Comparison of ENCODE assay signal across 9 mouse cellular contexts in the genomic region with DNA sequence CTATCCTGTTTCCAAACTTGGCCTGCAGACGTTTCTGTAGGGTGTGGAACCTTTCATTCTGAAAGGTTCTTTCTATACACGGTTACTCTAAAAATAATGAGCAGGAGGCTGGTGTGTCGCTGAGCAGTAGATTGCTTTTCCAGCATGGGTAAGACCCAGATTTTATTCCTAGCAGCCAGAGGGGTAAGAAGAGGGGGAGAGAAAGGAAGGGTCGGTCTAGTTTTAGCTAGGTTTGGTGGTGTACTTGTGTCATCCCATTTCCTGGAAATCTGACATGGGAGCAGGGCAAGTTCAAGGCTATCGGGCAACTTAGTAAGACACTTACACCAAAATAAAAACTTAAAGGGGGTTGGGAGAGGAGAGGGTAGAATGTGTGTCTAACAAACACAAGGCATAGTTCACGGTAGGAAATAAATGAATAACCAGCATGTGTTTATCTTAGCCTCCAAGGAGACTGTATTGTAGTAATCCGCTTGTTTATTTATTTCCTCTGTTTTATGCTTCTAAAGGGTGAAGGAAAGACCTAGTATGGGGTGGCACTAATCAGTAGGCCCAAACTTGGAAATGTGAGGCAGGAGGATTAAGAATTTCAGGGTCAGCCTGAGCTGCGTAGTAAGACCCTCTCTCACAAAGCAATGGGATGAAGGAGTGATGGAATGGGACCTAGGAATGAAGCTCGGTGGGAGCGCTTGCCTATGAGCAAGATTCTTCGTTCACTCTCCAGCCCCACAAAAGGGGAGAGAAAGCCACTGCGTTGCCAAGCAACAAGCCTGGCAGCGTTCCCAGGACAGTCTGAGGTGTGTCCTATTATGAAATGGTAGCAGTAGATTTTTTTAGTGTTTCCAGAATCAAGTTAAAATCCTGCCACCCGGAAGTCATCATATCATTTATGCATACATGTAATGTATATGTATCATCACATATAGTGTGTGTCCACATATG. TPM values are rescaled to one million over a fixed set of nuclear protein-coding genes. Genes with fewer than 3 reads are reported as not detected.
DNase-seq lines count a peak whose midpoint lies in the region; ATAC-seq and TF ChIP-seq lines count a peak whose summit lies in the region.
"Had no signal": no experiment of that assay in that cellular context is flagged by ENCODE, and none has a peak within 500 bp of the region (broad histone marks: within the 10 kb centered on the region; RNA-seq: fewer than 3 reads in every experiment).

No protein-coding gene starts in this region.

- no peaks in the 10 kb centered on the region for H3K27me3 ChIP-seq in limb, embryonic 14.5 days (ENCODE audit: control insufficient read depth, insufficient read depth, low read length)
- 0 out of 2 replicates have a peak, but pooled peaks cover under 1% of the 10 kb centered on the region for H3K27me3 ChIP-seq in limb, embryonic 10.5 days (ENCODE audit: low read depth, poor library complexity, severe bottlenecking)
- H3K27me3 ChIP-seq: heart, embryonic 13.5 days had no signal

- no peaks in the 10 kb centered on the region for H3K36me3 ChIP-seq in limb, embryonic 14.5 days (ENCODE audit: control insufficient read depth, insufficient read depth, low read length)
- no peaks in the 10 kb centered on the region for H3K36me3 ChIP-seq in limb, embryonic 10.5 days

- TF ChIP-seq POLR2A in limb, embryonic 14.5 days (IDR thresholded peaks at IDR 0.05; ENCODE audit: borderline replicate concordance, extremely low read depth, insufficient read depth, insufficient read length) = no peak

- H3K9ac ChIP-seq in limb, embryonic 14.5 days (ENCODE audit: low read depth, low read length, severe bottlenecking) = no peak overlapping the region
- H3K9ac ChIP-seq: heart, embryonic 13.5 days had no signal

- peak; percentile 61 for DNase-seq in limb, embryonic 14.5 days (ENCODE audit: low spot score)
- no peak for DNase-seq in limb, embryonic 10.5 days (ENCODE audit: low spot score)
- DNase-seq in brain, embryonic 18.5 days (ENCODE audit: low read depth, low spot score) = peak; percentile 39
- DNase-seq in heart, adult 8-10 months (ENCODE audit: low spot score) = peak; percentile 76
- DNase-seq in layer of hippocampus, adult 18-20 months (ENCODE audit: low spot score in 2 of 2) = peak; percentile 78 to 92
- peak; percentile 84 for DNase-seq in lung, postnatal 25 days (ENCODE audit: low spot score)
- DNase-seq in testis, postnatal 14 days (ENCODE audit: low spot score) = peak; percentile 26
- no peak for DNase-seq in thymus, postnatal 25 days

- no peaks in the 10 kb centered on the region for H3K9me3 ChIP-seq in limb, embryonic 14.5 days (ENCODE audit: control insufficient read depth, low read length)
- H3K9me3 ChIP-seq in limb, embryonic 10.5 days (replicated peaks) = no peaks in the 10 kb centered on the region
- H3K9me3 ChIP-seq: heart, embryonic 13.5 days had no signal

- no peak overlapping the region for H3K27ac ChIP-seq in limb, embryonic 14.5 days (replicated peaks; ENCODE audit: low read depth, low read length)
- H3K27ac ChIP-seq in limb, embryonic 10.5 days = no peak overlapping the region
- H3K27ac ChIP-seq: heart, embryonic 13.5 days had no signal

- WGBS in limb, embryonic 14.5 days = 74% methylated on average over 14 of the region's 14 CpGs
- 92% methylated on average over 14 of the region's 14 CpGs for WGBS in limb, embryonic 10.5 days

- no peaks in the 10 kb centered on the region for H3K4me1 ChIP-seq in limb, embryonic 14.5 days (ENCODE audit: control insufficient read depth, insufficient read depth, low read length)
- H3K4me1 ChIP-seq in limb, embryonic 10.5 days = peaks cover 4% of the 10 kb centered on the region

- H3K4me3 ChIP-seq in limb, embryonic 14.5 days (replicated peaks; ENCODE audit: low read length) = no peak overlapping the region
- no peak overlapping the region for H3K4me3 ChIP-seq in limb, embryonic 10.5 days
- H3K4me3 ChIP-seq: heart, embryonic 13.5 days had no signal

- no peak overlapping the region for H3K4me2 ChIP-seq in limb, embryonic 14.5 days (replicated peaks; ENCODE audit: low read depth, low read length, severe bottlenecking)
- H3K4me2 ChIP-seq: heart, embryonic 13.5 days had no signal

- no peak for ATAC-seq in limb, embryonic 14.5 days (ENCODE audit: low FRiP score, low read depth)

RNA-seq across cellular contexts. Expression of a gene that starts 6.8 kb away (rescaled TPM):
- polyA plus RNA-seq in limb, embryonic 14.5 days (2012; rRNA removed) = 1.4 and 1.9 TPM in 2 replicates
- 2.8 and 3.2 TPM in 2 replicates for polyA plus RNA-seq in limb, embryonic 14.5 days (2014; fragmentation: Nextera tagmentation; extraction: Ambion mirVana)
- polyA plus RNA-seq in limb, embryonic 10.5 days (2016; fragmentation: Nextera tagmentation; extraction: Ambion mirVana) = 3.0 and 3.8 TPM in 2 replicates
- total RNA-seq in heart, adult 8-10 months (2022) = 100 to 1,000 TPM; 183 to 266 (median 229) TPM
- total RNA-seq in layer of hippocampus, adult 18-20 months (2021) = 100 to 1,000 TPM; 108 to 114 TPM

RNA-seq across cellular contexts. Expression of a gene that starts 35.9 kb away (rescaled TPM):
- polyA plus RNA-seq in limb, embryonic 14.5 days (2012; rRNA removed) = 19.3 and 21.4 TPM in 2 replicates
- 33.8 and 40.6 TPM in 2 replicates for polyA plus RNA-seq in limb, embryonic 14.5 days (2014; fragmentation: Nextera tagmentation; extraction: Ambion mirVana)
- 72.0 and 80.2 TPM in 2 replicates for polyA plus RNA-seq in limb, embryonic 10.5 days (2016; fragmentation: Nextera tagmentation; extraction: Ambion mirVana)
- total RNA-seq in heart, adult 8-10 months (2022) = under 1 TPM; 0.12 to 0.43 (median 0.29) TPM
- total RNA-seq in layer of hippocampus, adult 18-20 months (2021) = under 1 TPM; 0.28 to 0.54 TPM

Comparison
In these comparisons a context has a peak if more than half of its experiments do, and no peak if none do; other contexts are left out.
1. DNase-seq: peak in limb, embryonic 14.5 days (single experiment), brain, embryonic 18.5 days (single experiment), heart, adult 8-10 months (single experiment), layer of hippocampus, adult 18-20 months (2 of 2), lung, postnatal 25 days (single experiment) and testis, postnatal 14 days (single experiment); none in limb, embryonic 10.5 days (single experiment) and thymus, postnatal 25 days (single experiment).